Mouse (Mus musculus) limb, embryonic 13.5 days (tissue): ENCODE measurements around the gene Ccdc7a. TPM values are rescaled to one million over a fixed set of nuclear protein-coding genes. Genes with fewer than 3 reads are reported as not detected.

Experiments used
- ATAC-seq: fragments of 200-750 bp; cut with Nextera tagmentation; 2 replicates; pipeline ENCODE4 v1.8.0; 2017; ENCODE audit warnings: low read depth, moderate number of reproducible peaks, moderate TSS enrichment; ENCODE audit not compliant: low FRiP score
- H3K27ac ChIP-seq: fragments of 300-500 bp; sonication (generic); 2 replicates; pipeline ENCODE4 v1.5.1; 2015; ENCODE audit warnings: inconsistent platforms, mild to moderate bottlenecking, moderate library complexity
- H3K27me3 ChIP-seq: fragments of 300-500 bp; sonication (generic); 2 replicates; pipeline ENCODE4 v1.6.1; 2015; ENCODE audit warnings: mild to moderate bottlenecking, inconsistent platforms
- H3K36me3 ChIP-seq: fragments of 300-500 bp; sonication (generic); 2 replicates; pipeline ENCODE4 v1.6.1; 2015; ENCODE audit warnings: inconsistent platforms, mild to moderate bottlenecking, moderate library complexity
- H3K4me1 ChIP-seq: fragments of 300-500 bp; sonication (generic); 2 replicates; pipeline ENCODE4 v1.6.1; 2015; ENCODE audit warnings: inconsistent platforms
- H3K4me2 ChIP-seq: fragments of 300-500 bp; sonication (generic); replicated peaks from 2 replicates; pipeline ENCODE4 v1.6.1; 2015; ENCODE audit warnings: inconsistent platforms, mild to moderate bottlenecking, moderate library complexity
- H3K4me3 ChIP-seq: fragments of 300-500 bp; sonication (generic); 2 replicates; pipeline ENCODE4 v1.5.1; 2015; ENCODE audit warnings: moderate library complexity, mild to moderate bottlenecking, inconsistent platforms
- H3K9ac ChIP-seq: fragments of 300-500 bp; sonication (generic); 2 replicates; pipeline ENCODE4 v1.6.1; 2015; ENCODE audit warnings: mild to moderate bottlenecking, inconsistent platforms
- H3K9me3 ChIP-seq: fragments of 300-500 bp; sonication (generic); 2 replicates; pipeline ENCODE4 v1.6.1; 2016; ENCODE audit warnings: inconsistent platforms
- WGBS: fragments of 180-500 bp; shearing (Covaris S2); methylation state at CpG from one replicate; pipeline ENCODE4 v1.1.7; 2015; 5-methylcytosine and 5-hydroxymethylcytosine counted together
- polyA plus RNA-seq: library from polyadenylated mRNA; unstranded; fragments of >200 nt; fragmentation: Nextera tagmentation; extraction: Ambion mirVana; gene quantifications from 2 replicates; pipeline ENCODE4 v1.2.1, GENCODE M21; 2015

The Ccdc7a gene
- polyA plus RNA-seq, 1 experiment from 2014 or later = not detected

DNA sequence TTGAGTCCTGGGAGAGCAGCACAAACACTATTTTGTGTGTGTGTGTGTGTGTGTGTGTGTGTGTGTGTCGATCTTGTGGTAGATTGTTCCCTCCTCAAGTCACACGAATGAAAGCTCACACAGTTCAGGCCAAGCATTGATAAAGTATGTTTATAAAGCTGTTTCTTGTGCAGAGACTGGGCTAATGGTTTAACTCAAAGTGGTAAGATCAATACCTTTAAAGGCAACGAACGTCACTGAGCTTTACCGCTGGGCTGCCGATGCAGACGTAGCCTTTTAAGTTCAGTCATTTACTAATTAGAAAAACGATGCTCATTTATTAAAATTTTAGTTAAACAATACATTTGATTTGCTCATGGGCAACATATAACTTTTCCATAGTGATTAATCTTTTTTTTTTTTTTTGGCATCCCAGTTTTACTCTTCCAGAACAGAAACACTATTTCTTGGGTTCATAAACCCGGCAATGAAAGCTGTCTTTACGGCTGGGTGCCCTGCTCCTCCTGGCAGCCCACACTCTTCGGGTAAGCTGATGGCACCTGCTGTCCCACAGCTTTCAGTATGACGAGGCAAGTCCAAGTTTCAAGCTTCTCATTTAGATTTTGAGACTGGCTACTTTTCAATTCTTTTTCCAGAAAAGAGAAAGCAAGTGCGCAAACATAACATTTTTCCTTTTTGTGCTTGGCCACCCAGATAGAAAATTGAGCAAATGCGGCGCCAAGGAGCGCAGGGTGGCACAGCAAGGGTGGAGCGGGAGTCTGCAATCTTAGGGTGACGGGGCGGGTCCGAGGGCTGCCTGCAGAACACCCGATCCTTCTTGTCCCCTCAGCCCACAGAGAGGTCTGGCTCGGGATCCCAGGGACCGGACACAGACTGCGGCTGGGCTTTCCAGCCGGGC lies 380.5 kb downstream of the Ccdc7a start:
- peak overlapping the region; percentile 99 for H3K27ac ChIP-seq
- peak overlapping the region; percentile 98 for H3K9ac ChIP-seq
- H3K4me3 ChIP-seq = peak overlapping the region; percentile 86
- WGBS = 10% methylated on average over 25 of the region's 25 CpGs
- peak overlapping the region; percentile 67 for H3K4me2 ChIP-seq
- H3K36me3 ChIP-seq = no peaks in the 10 kb centered on the region
- H3K27me3 ChIP-seq = no peaks in the 10 kb centered on the region
- peak; percentile 79 for ATAC-seq
- no peaks in the 10 kb centered on the region for H3K9me3 ChIP-seq
- H3K4me1 ChIP-seq = peaks cover 23% of the 10 kb centered on the region

Other genes with a start within 250 kb of the Ccdc7a start
- gene Ccdc7b, start 1.6 kb upstream of the Ccdc7a start, polyA plus RNA-seq = not detected in 2 replicates
- not detected in 2 replicates for gene Gm10999, start 66.1 kb upstream of the Ccdc7a start, polyA plus RNA-seq
- gene 2610044O15Rik8, start 168.9 kb upstream of the Ccdc7a start, polyA plus RNA-seq = 24.5 and 26.5 TPM in 2 replicates